Mouse (Mus musculus) heart, embryonic 14.5 days (tissue): ENCODE results near the gene Snx17. TPM values are rescaled to one million over a fixed set of nuclear protein-coding genes. Genes with fewer than 3 reads are reported as not detected.

ENCODE experiments used
- ATAC-seq: fragments of 200-750 bp; cut with Nextera tagmentation; 2 replicates; pipeline ENCODE4 v1.8.0; 2017; ENCODE audit warnings: low read depth, moderate TSS enrichment; ENCODE audit not compliant: insufficient number of reproducible peaks, insufficient read depth, low FRiP score
- H3K27ac ChIP-seq, 2 experiments: fragments of 200-500 bp in 1 of 2; fragments of 300-500 bp in 1 of 2; sonication (generic) in 1 of 2; replicated peaks in 1 of 2; 2 replicates each; pipeline ENCODE4 v1.5.1; 2012 to 2014; ENCODE audit warnings: low read depth in 2 of 2, low read length in 2 of 2, control low read depth in 1 of 2, mild to moderate bottlenecking in 1 of 2, mixed read lengths in 1 of 2; ENCODE audit not compliant: control insufficient read depth in 1 of 2, insufficient read depth in 1 of 2
- H3K27me3 ChIP-seq: fragments of 300-500 bp; sonication (generic); 2 replicates; pipeline ENCODE4 v1.6.1; 2014; ENCODE audit warnings: mild to moderate bottlenecking, low read length, control low read depth; ENCODE audit not compliant: control insufficient read depth, insufficient read depth
- H3K36me3 ChIP-seq: fragments of 300-500 bp; sonication (generic); 2 replicates; pipeline ENCODE4 v1.6.1; 2014; ENCODE audit warnings: mild to moderate bottlenecking, control low read depth, low read length, mixed read lengths; ENCODE audit not compliant: control insufficient read depth, insufficient read depth
- H3K4me1 ChIP-seq, 2 experiments: fragments of 200-500 bp in 1 of 2; fragments of 300-500 bp in 1 of 2; sonication (generic) in 1 of 2; 2 replicates each; pipeline ENCODE4 v1.6.1; 2012 to 2014; ENCODE audit warnings: low read length in 2 of 2, control low read depth in 1 of 2, mixed read lengths in 1 of 2; ENCODE audit not compliant: control insufficient read depth in 2 of 2, insufficient read depth in 2 of 2
- H3K4me2 ChIP-seq: fragments of 300-500 bp; sonication (generic); 2 replicates; pipeline ENCODE4 v1.6.1; 2014; ENCODE audit warnings: mild to moderate bottlenecking, low read length
- H3K4me3 ChIP-seq, 2 experiments: fragments of 200-500 bp in 1 of 2; fragments of 300-500 bp in 1 of 2; sonication (generic) in 1 of 2; 2 replicates each; pipeline ENCODE4 v1.5.1; 2012 to 2014; ENCODE audit warnings: low read length in 2 of 2, mild to moderate bottlenecking in 2 of 2, control low read depth in 1 of 2, low read depth in 1 of 2, moderate library complexity in 1 of 2; ENCODE audit not compliant: control insufficient read depth in 1 of 2, insufficient read depth in 1 of 2
- H3K9ac ChIP-seq: fragments of 300-500 bp; sonication (generic); 2 replicates; pipeline ENCODE4 v1.6.1; 2014; ENCODE audit warnings: mild to moderate bottlenecking, low read length
- H3K9me3 ChIP-seq: fragments of 300-500 bp; sonication (generic); 2 replicates; pipeline ENCODE4 v1.6.1; 2016; ENCODE audit warnings: low read length, control low read depth; ENCODE audit not compliant: control insufficient read depth
- WGBS: fragments of 180-500 bp; shearing (Covaris S2); extraction: QIAGEN DNeasy Blood & Tissue Kit; methylation state at CpG from one replicate; pipeline ENCODE4 v1.1.7; 2014; 5-methylcytosine and 5-hydroxymethylcytosine counted together
- polyA plus RNA-seq: library from polyadenylated mRNA; unstranded; fragments of >200 nt; fragmentation: Nextera tagmentation; extraction: Ambion mirVana; gene quantifications from 2 replicates; pipeline ENCODE4 v1.2.1, GENCODE M21; 2014

Gene Snx17
- polyA plus RNA-seq, 1 experiment from 2014 or later = 120 TPM

DNA sequence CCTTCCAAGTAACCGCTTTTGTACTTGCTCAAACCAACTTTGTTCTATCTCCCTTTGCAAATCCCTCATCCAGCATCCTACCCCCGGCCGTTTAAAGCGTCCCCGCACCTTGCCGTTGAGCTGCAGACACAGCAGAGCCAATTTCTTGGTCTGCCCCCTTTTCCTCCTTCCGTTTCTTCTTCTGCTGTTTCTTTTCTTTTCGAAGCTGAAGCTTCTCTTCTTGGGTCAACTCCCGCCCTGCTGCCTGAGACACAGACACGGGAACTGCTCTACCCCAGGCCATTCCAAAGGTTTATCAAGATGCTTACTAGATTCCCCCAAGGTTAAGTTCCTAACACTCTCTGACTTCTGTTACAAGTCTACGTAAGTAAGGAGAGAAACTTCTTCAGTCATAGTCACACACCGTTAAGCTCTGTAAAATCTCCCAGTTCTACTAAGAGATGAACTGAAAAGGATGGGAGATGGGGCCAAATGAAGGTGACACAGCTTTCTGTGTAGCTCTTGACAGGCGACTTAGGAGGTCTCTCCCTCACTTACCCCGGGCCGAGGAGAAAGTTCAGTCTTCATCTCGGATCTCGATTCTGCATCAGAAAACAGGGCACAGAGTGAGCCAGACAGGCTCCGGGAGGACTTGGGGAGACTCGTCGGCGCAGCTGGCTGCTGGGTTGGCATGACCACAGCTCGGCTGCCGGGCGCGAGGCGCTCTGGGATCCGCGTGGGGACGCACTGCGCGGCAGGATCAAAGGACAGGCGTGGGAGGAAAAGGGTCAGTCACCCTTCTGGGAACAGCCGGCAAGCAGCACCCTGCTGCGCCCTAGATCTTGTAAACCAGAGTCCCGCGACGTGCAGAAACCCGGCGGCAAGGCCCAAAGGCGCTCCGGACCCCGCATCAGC is 735 bp upstream of the Snx17 start:
- peak; percentile 56 for ATAC-seq
- peak overlapping the region; percentile 71 to 98 for H3K4me3 ChIP-seq
- H3K27ac ChIP-seq = peak overlapping the region; percentile 85 to 87
- H3K9me3 ChIP-seq = no peaks in the 10 kb centered on the region
- H3K36me3 ChIP-seq = peaks cover 75% of the 10 kb centered on the region
- WGBS = 12% methylated on average over 42 of the region's 42 CpGs
- peak overlapping the region; percentile 90 for H3K9ac ChIP-seq
- H3K4me1 ChIP-seq = peaks cover 4 to 19% of the 10 kb centered on the region in 2 experiments; a peak in 3 of 4 replicates
- peak overlapping the region; percentile 82 for H3K4me2 ChIP-seq
- H3K27me3 ChIP-seq = no peaks in the 10 kb centered on the region

DNA sequence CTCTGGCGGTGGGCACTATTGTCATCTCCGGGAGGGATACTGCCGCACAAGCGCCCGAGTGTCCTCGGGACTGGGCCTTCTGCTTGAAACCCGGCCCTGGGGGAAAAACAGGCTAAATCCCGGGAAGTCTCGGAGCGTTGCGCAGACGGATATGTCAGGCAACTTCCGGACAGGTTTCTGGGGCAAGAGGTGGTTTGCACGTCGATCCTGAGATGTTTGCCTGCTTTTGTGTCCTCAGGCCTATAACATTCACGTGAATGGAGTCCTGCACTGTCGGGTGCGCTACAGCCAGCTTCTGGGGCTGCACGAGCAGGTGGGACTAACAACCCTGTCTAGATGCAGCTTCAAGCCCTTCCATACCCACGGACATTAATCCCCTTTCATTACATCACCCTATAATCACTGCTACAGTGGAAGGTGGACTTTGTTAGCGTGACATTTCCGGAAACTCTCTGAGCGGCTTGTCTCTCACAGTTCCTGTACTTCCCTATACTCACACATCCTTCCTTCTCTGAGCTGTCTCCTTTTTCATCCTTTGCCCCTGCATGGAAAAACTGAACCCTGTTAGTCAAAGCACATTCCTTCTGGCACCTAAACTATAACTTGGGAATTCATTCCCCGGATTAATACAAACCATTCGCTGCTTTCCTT is 729 bp downstream of the Snx17 start:
- ATAC-seq = no peak
- H3K4me3 ChIP-seq = peak overlapping the region; percentile 71 to 98
- H3K4me2 ChIP-seq = peak overlapping the region; percentile 90
- peaks cover 75% of the 10 kb centered on the region for H3K36me3 ChIP-seq
- 9% methylated on average over 25 of the region's 25 CpGs for WGBS
- peak overlapping the region; percentile 93 for H3K9ac ChIP-seq
- H3K27ac ChIP-seq = peak overlapping the region; percentile 82 to 91
- H3K4me1 ChIP-seq = peaks cover 4 to 19% of the 10 kb centered on the region in 2 experiments; a peak in 3 of 4 replicates
- no peaks in the 10 kb centered on the region for H3K9me3 ChIP-seq
- H3K27me3 ChIP-seq = no peaks in the 10 kb centered on the region

DNA sequence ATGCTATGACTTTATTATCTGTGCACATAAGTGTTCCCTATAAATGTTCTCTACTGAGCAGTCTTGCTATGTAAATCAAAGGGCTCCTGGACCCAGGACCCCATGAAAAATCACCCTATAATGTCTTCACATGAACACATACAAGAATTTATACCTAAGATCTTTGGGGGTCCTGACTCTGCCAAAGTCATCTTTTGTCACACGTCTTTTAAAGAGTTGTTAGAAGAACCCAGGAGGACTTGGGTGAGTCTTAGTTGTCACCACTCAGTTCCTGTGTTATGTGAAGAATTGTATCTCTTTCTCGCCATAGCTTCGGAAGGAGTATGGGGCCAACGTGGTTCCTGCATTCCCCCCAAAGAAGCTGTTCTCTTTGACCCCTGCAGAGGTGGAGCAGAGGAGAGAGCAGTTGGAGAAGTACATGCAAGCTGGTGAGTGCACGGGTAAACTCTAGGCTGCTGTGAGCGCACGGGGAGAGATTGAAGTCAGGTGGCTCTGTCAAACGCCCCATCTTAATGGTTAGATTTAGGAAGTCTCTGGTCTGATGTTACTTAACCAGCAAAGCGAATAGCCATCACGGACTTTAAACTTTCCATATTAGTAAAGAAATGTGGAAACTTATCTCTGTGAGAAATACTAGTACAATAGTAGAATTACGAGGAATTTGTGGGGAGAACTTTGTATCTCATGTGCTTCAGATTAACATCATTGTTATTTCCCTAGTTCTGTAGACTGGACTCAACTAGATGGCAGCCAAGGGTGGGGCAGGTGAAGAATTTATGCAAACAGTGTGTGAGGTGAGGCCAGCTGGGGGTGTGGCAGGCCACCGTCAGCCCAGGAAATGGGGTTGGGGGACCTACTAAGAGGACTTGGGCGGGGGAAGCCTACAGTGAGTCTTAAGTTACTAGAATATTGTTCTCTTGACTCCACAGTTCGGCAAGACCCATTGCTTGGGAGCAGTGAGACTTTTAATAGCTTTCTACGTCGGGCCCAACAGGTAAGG is 1.8 kb downstream of the Snx17 start:
- Histone ChIP-seq H3K4me3 (peak overlapping the region in 1 of 2 experiments; percentile 71; a peak in 1 of 4 replicates), H3K4me2 (peak overlapping the region; percentile 90), H3K4me1 (peaks cover 4 to 19% of the 10 kb centered on the region in 2 experiments; a peak in 3 of 4 replicates), H3K9ac (peak overlapping the region; percentile 93), H3K36me3 (peaks cover 77% of the 10 kb centered on the region), H3K27ac (no peak overlapping the region), H3K27me3 (no peaks in the 10 kb centered on the region), H3K9me3 (no peaks in the 10 kb centered on the region)
- no peak for ATAC-seq
- 88% methylated on average over 16 of the region's 16 CpGs for WGBS

DNA sequence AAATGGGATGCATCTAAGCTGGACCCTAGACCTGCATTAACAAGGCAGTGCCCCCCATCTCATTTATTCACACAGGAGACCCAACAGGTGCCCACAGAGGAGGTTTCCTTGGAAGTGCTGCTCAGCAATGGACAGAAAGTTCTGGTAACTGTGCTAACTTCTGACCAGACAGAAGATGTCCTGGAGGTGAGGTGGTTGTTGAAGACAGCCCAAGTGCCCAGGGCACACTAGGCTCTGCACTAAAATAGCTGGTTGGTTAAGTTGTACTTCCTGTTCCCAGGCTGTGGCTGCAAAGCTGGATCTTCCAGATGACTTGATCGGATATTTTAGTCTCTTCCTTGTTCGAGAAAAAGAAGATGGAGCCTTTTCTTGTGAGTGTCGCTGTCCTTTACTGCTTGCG is 2.6 kb downstream of the Snx17 start:
- no peak for ATAC-seq
- WGBS = 92% methylated on average over 4 of the region's 4 CpGs
- H3K36me3 ChIP-seq = peaks cover 77% of the 10 kb centered on the region
- no peaks in the 10 kb centered on the region for H3K27me3 ChIP-seq
- peaks cover 6% of the 10 kb centered on the region for H3K9me3 ChIP-seq
- H3K4me1 ChIP-seq = peaks cover 4 to 22% of the 10 kb centered on the region in 2 experiments; a peak in 3 of 4 replicates
- H3K27ac ChIP-seq = no peak overlapping the region
- no peak overlapping the region for H3K4me3 ChIP-seq
- no peak overlapping the region for H3K9ac ChIP-seq
- no peak overlapping the region for H3K4me2 ChIP-seq

DNA sequence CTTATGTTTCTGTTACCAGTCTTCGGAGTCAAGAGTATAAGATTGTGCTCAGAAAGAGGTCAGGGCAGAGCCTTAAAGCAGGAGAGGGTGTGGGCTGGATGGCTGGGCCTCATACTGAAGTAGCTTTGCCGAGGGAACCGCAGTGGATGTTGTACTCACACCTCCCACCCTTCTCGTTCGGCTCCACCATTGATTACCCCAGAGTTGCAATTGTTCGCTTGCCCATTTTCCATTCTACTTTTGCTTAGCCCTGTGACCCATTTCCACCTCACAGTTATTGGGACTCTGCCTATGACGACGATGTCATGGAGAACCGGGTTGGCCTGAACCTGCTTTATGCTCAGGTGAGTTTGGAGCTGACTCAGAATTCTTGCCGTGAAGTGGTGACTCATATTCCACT is 3.2 kb downstream of the Snx17 start:
- no peak overlapping the region for H3K27ac ChIP-seq
- H3K9ac ChIP-seq = no peak overlapping the region
- no peaks in the 10 kb centered on the region for H3K27me3 ChIP-seq
- 93% methylated on average over 10 of the region's 10 CpGs for WGBS
- H3K4me1 ChIP-seq = peaks cover 4 to 28% of the 10 kb centered on the region in 2 experiments; a peak in 3 of 4 replicates
- ATAC-seq = no peak
- H3K9me3 ChIP-seq = peaks cover 6% of the 10 kb centered on the region
- no peak overlapping the region for H3K4me2 ChIP-seq
- H3K4me3 ChIP-seq = no peak overlapping the region
- peaks cover 74% of the 10 kb centered on the region for H3K36me3 ChIP-seq

DNA sequence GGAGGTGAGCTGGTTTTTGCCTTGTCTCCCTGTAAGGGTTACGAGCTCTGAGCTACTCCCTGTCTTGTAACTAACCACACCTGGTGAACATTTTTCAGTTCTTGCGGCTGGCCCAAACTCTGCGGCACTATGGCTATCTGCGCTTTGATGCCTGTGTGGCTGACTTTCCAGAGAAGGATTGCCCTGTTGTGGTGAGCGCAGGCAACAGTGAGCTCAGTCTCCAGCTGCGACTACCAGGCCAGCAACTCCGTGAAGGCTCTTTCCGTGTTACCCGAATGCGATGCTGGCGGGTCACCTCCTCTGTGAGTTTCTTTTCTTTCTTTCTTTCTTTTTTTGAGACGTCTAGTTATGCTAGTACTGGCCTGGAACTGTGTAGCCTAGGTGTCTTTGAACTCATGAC is 4.0 kb downstream of the Snx17 start:
- Histone ChIP-seq H3K4me1 (peaks cover under 1 to 20% of the 10 kb centered on the region in 2 experiments; a peak in 3 of 4 replicates), H3K4me3 (no peak overlapping the region), H3K9me3 (peaks cover 6% of the 10 kb centered on the region), H3K9ac (no peak overlapping the region), H3K4me2 (no peak overlapping the region), H3K36me3 (peaks cover 70% of the 10 kb centered on the region), H3K27me3 (no peaks in the 10 kb centered on the region), H3K27ac (no peak overlapping the region)
- WGBS = 89% methylated on average over 12 of the region's 12 CpGs
- ATAC-seq = no peak

DNA sequence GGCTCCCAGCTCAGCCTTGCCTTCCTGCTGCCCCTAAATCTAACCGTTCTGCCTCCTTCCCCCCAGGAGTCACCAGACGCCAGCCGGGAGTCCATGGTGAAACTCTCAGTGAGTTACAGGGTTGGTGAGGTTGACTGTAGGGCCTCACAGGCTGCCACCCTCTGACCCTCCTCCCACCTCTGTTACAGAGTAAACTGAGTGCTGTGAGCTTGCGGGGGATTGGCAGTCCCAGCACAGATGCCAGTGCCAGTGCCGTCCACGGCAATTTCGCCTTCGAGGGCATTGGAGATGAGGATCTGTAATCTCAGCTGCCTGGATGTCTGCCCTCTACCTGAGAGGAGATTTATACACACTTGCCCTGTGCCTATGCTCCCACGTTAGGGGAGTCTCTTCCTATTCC is 5.1 kb downstream of the Snx17 start:
- Histone ChIP-seq H3K36me3 (peaks cover 76% of the 10 kb centered on the region), H3K4me1 (peaks cover 5 to 23% of the 10 kb centered on the region in 2 experiments; a peak in 3 of 4 replicates), H3K27me3 (no peaks in the 10 kb centered on the region), H3K9me3 (peaks cover 6% of the 10 kb centered on the region), H3K4me2 (no peak overlapping the region), H3K27ac (no peak overlapping the region), H3K4me3 (no peak overlapping the region), H3K9ac (no peak overlapping the region)
- no peak for ATAC-seq
- WGBS = 77% methylated on average over 9 of the region's 9 CpGs
